Mouse (Mus musculus) liver (tissue): ENCODE results near the gene Pde10a.
A peak's percentile ranks its signal among the peaks of the same experiment; 100 is the strongest.

Source experiments
- DNase-seq: peaks from one replicate; pipeline ENCODE4 v3.0.0-alpha.2; 2020; ENCODE audit warnings: mixed read lengths

The Pde10a gene

GRCm38 (mm10) chr17:8976745-8977144 is 451.6 kb downstream of the Pde10a start:
- no peak for DNase-seq

- no peak for DNase-seq
Observed at GRCm38 (mm10) chr17:8977271-8977670, 452.1 kb downstream of the Pde10a start.

DNA sequence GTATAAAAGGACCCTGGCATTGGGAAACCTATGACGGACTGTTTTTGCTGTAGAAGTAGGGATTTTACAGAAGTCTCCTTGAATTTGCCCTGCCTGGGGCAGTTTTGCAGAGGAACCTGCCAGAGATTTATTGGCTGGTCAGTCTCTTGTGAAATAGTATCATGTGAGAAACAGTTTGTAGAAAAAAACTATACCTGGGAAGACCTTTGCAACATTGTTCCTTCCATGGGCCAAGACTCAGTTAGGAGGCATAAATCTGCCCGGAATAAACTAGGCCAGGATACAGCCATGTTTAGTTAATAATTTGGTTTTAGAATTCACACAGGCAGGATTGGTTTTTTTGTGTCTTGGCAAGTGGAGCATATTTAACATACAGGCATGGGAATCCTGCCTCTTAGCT is 458.4 kb downstream of the Pde10a start:
- no peak for DNase-seq

- DNase-seq, result no peak
Observed at GRCm38 (mm10) chr17:8985714-8986113, 460.5 kb downstream of the Pde10a start.

GRCm38 (mm10) chr17:8986551-8986950 is 461.4 kb downstream of the Pde10a start:
- no peak for DNase-seq

DNA sequence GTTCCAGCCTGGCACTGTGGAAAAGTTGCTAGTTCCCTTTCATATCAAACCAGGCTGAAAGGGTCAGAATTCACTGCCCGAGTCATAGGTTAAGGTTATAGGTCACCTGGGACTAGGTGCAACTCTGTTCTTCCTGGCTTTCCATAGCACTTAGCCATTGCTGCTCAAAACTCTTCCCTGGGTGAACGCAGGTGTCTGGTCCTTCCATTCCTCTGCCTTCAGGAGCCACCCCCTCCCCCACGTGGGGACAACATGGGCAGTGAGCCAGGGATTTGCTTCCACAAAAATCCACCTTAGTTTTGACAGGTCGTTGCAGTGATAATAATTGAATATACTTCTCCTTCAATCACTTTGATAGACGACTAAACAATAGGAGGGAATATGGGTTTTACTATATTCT is 462.2 kb downstream of the Pde10a start:
- no peak for DNase-seq

- DNase-seq, result peak; percentile 72
Observed at GRCm38 (mm10) chr17:8988119-8988807, 463.1 kb downstream of the Pde10a start, which contains the start of gene 1700010I14Rik. TSS of gene 1700010I14Rik (plus strand) at chr17:8988333.

- no peak for DNase-seq
Observed at GRCm38 (mm10) chr17:8991160-8991559, 466.0 kb downstream of the Pde10a start.

- no peak for DNase-seq
Observed at GRCm38 (mm10) chr17:8995344-8995743, 470.2 kb downstream of the Pde10a start.

DNA sequence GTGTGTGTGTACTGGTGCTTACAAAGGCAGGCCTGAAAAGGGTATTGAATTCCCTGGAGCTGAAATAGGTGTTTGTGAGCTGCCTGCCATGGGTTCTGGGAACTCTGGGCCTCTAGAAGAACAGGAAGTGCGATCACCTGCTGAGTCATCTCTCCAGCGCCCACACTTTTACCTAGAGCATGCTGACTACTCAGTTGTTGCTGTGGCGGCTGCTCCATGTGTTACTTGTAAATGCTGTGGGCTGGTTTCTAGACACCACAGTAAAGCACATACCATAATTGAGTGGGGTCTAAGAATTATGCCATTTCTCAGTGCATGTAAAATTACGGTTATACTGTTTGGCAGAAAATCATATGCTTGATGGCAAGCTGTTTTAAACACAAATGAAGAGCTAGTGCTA is 477.3 kb downstream of the Pde10a start:
- no peak for DNase-seq

- DNase-seq, result no peak
Observed at GRCm38 (mm10) chr17:9004516-9004915, 479.3 kb downstream of the Pde10a start.

DNA sequence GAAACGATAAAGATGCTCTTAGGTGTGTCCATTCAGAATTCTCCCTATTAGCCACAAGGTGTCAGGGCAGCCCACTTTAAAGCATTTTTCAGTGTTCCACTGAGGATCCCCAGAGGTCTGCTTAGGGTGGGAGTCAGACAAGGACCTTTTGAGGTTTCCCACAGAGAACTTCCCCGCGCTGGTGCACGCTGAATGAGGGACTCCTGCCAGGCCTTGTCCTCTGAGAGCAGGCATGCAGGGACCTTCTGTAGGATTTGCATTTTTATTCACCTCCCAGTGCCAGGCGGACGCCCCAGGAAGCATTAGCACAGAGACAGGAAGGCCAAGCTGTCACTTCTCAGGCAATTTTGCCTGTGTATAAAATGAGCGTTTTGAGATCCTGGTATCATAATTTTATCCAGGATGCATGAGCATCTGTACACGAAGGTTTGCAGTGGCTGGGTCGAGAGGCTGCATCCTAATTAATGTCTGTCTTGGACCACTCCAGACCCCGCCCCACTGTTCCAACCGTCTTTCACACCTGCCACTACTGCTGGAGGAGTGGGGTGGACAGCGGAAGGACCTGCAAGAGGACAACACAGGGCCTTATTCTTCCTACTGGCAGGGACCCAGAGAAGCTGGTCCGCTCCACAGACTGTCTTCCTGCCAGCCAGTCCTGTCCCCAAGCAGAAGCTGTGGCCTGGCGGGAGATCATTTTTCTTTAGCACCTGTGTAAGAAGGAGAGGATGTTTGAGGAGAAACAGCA is 498.2 kb downstream of the Pde10a start:
- no peak for DNase-seq

DNA sequence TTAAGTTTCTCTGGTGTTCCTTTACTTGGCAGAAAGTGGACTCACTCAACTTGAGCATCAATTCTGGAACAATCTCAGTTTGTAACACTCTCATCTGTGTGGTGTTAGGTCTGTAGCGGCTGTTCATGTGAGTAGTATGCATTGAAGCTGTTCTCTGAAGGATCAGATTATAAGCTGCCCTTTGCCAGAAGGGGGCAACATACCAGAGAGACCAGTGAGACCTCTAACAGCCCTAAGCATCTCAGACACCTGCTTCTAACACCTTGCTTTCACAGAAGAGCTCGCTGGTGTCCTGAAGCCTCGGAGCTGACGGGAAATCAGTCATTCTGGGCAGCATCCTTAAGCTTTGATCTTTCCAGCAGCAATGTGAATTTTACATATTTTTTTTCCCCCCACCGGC is 505.0 kb downstream of the Pde10a start:
- DNase-seq, result no peak

DNA sequence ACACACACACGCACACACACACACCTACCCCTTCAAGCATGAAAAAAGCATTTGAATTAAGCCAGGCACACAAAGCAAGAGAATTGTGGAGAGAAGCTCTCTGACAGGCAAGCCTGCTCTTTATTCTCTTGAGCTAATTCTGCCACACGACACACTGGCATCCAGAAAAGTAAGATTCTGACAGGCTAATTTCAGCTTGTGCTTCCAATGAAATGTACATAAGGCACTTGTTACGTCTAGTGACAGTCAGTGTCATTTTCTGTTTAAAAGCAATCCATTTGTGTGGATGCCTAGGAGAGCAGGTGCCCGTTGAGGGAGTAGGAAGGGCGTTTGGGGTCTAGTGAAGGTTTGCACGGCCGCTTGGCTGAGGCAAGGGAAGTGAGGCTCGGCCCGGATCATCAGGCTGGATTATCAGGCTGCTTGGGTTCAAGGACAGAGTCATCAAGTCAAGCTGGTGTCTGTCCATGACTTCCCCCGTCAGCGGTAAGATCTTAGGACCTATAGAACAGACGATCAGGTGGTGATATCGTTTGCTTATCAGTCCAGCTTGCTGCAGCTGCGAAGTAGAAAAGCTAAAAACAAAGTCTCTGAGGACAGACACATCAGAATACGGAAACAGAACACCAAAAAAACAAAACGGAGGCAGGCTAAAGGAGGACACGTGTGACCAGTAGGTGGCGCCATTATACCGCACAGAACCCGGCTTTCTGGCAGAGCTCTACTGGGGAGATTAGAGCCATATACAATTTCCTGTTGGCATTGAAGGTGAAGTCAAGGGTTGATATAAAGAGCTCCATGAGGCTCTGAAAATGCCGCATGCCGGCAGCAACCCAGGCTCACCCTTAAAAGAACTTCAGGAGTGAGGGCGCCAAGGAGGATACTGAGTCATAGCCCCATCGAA is 506.3 kb downstream of the Pde10a start:
- DNase-seq, result peak; percentile 65

GRCm38 (mm10) chr17:9032362-9033044 is 507.3 kb downstream of the Pde10a start:
- no peak for DNase-seq

GRCm38 (mm10) chr17:9033511-9033910 is 508.3 kb downstream of the Pde10a start:
- no peak for DNase-seq

DNA sequence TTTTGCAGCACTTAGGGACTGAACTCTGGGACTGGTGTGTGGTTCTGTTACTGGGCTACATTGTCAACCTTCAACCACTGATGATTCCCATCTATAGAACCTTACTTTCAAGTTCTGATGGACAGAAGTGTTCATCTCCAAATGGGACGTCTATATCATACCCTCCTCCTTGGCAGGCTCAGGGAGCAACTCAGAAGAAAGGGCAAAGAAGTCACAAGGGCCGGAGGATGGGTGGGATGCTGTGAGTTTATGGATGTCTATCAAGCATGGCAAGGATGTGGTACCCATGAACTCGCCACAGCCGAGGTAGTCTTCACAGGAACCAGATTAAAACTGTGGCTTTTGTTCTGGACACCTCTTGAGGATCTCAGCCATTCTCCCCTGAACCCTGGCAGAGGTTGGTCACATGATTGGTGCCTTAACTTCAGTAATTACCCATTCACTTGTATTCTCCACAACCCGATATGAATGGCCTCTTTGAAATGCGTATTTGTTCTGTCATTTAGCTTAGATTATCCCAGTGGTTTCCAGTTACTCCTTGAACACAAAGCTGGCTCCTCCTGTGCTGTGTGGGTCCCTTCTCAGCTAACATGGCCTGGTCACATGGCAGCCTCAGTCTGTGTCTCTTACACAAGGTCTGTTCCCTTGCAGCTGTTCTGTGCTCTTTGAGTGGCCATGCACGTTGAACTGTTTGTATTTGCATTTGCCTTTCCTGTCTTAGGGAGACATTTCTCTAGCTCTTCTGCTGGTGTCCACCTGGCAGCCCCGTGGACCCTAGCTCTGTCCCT is 510.6 kb downstream of the Pde10a start:
- no peak for DNase-seq
